Mouse (Mus musculus) neural tube, embryonic 15.5 days (tissue): ENCODE data around the gene Ksr1. TPM values are rescaled to one million over a fixed set of nuclear protein-coding genes. Genes with fewer than 3 reads are reported as not detected.

ENCODE experiments used
- ATAC-seq: fragments of 200-750 bp; cut with Nextera tagmentation; 2 replicates; pipeline ENCODE4 v1.8.0; 2017; ENCODE audit warnings: mild to moderate bottlenecking, moderate TSS enrichment, moderate library complexity; ENCODE audit not compliant: low FRiP score
- H3K27ac ChIP-seq: fragments of 300-500 bp; sonication (generic); replicated peaks from 2 replicates; pipeline ENCODE4 v1.5.1; 2015; ENCODE audit warnings: mild to moderate bottlenecking, inconsistent platforms
- H3K27me3 ChIP-seq: fragments of 300-500 bp; sonication (generic); replicated peaks from 2 replicates; pipeline ENCODE4 v1.6.1; 2015; ENCODE audit warnings: inconsistent platforms
- H3K36me3 ChIP-seq: fragments of 300-500 bp; sonication (generic); 2 replicates; pipeline ENCODE4 v1.6.1; 2015; ENCODE audit warnings: inconsistent platforms
- H3K4me1 ChIP-seq: fragments of 300-500 bp; sonication (generic); 2 replicates; pipeline ENCODE4 v1.6.1; 2015; ENCODE audit warnings: inconsistent platforms
- H3K4me2 ChIP-seq: fragments of 300-500 bp; sonication (generic); 2 replicates; pipeline ENCODE4 v1.6.1; 2015; ENCODE audit warnings: inconsistent platforms, mild to moderate bottlenecking, moderate library complexity
- H3K4me3 ChIP-seq: fragments of 300-500 bp; sonication (generic); replicated peaks from 2 replicates; pipeline ENCODE4 v1.5.1; 2015; ENCODE audit warnings: mild to moderate bottlenecking, inconsistent platforms
- H3K9ac ChIP-seq: fragments of 300-500 bp; sonication (generic); replicated peaks from 2 replicates; pipeline ENCODE4 v1.6.1; 2015; ENCODE audit warnings: mild to moderate bottlenecking, inconsistent platforms
- H3K9me3 ChIP-seq: fragments of 300-500 bp; sonication (generic); replicated peaks from 2 replicates; pipeline ENCODE4 v1.6.1; 2016; ENCODE audit warnings: inconsistent platforms
- WGBS: fragments of 180-500 bp; shearing (Covaris S2); methylation state at CpG from one replicate; pipeline ENCODE4 v1.1.7; 2015; ENCODE audit warnings: mixed read lengths; 5-methylcytosine and 5-hydroxymethylcytosine counted together
- polyA plus RNA-seq: library from polyadenylated mRNA; unstranded; fragments of >200 nt; fragmentation: Nextera tagmentation; extraction: Ambion mirVana; gene quantifications from 2 replicates; pipeline ENCODE4 v1.2.1, GENCODE M21; 2015

The Ksr1 gene
- polyA plus RNA-seq = 4.5 and 5.8 TPM in 2 replicates

- Histone ChIP-seq H3K9ac (peak within 1 kb of the TSS; percentile 88), H3K4me3 (peak within 1 kb of the TSS; percentile 86), H3K27me3 (no peaks in the 10 kb centered on the region), H3K27ac (peak within 1 kb of the TSS; percentile 95), H3K9me3 (no peaks in the 10 kb centered on the region), H3K36me3 (no peaks in the 10 kb centered on the region), H3K4me1 (peaks cover 33% of the 10 kb centered on the region), H3K4me2 (peak within 1 kb of the TSS; percentile 73)
- ATAC-seq = peak; percentile 95
- under 1% methylated on average over 42 of the region's 42 CpGs for WGBS
Observed at GRCm38 (mm10) chr11:79146331-79146767, at the start of gene Ksr1. TSS of gene Ksr1 (minus strand) at chr11:79146407.

DNA sequence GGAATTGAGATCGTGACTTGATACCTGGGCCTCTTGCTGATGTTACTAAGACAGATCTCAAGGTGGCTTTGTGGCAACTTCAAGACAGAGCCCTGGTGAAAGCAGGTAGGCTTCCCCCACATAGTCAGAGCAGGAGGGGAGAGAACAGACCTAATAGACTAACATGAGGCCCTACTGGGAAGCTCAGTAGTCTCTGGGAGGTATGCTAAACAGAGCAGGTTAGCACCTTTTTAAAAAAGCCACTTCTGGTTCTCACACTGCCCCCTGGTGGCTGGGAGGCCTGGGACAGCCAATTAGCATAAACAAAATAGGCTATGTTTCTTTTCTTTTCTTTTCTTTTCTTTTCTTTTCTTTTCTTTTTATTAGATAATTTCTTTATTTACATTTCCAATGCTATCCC, 46.0 kb upstream of the Ksr1 start:
- Histone ChIP-seq H3K9ac (no peak overlapping the region), H3K27me3 (no peaks in the 10 kb centered on the region), H3K36me3 (no peaks in the 10 kb centered on the region), H3K27ac (no peak overlapping the region), H3K4me1 (no peaks in the 10 kb centered on the region), H3K9me3 (no peaks in the 10 kb centered on the region), H3K4me2 (no peak overlapping the region), H3K4me3 (no peak overlapping the region)
- 83% methylated on average over 1 of the region's 1 CpGs for WGBS
- ATAC-seq = no peak

GRCm38 (mm10) chr11:79191214-79191613, 45.0 kb upstream of the Ksr1 start:
- Histone ChIP-seq H3K27ac (no peak overlapping the region), H3K4me1 (no peaks in the 10 kb centered on the region), H3K4me2 (no peak overlapping the region), H3K27me3 (no peaks in the 10 kb centered on the region), H3K9me3 (no peaks in the 10 kb centered on the region), H3K9ac (no peak overlapping the region), H3K36me3 (no peaks in the 10 kb centered on the region), H3K4me3 (no peak overlapping the region)
- no peak for ATAC-seq
- WGBS = 87% methylated on average over 4 of the region's 4 CpGs

- H3K4me2 ChIP-seq = no peak overlapping the region
- no peak overlapping the region for H3K4me3 ChIP-seq
- H3K9ac ChIP-seq = no peak overlapping the region
- H3K27me3 ChIP-seq = no peaks in the 10 kb centered on the region
- H3K9me3 ChIP-seq = no peaks in the 10 kb centered on the region
- WGBS = 93% methylated on average over 2 of the region's 2 CpGs
- ATAC-seq = no peak
- no peaks in the 10 kb centered on the region for H3K4me1 ChIP-seq
- H3K27ac ChIP-seq = no peak overlapping the region
- no peaks in the 10 kb centered on the region for H3K36me3 ChIP-seq
Observed at GRCm38 (mm10) chr11:79190257-79190656, 44.0 kb upstream of the Ksr1 start.

DNA sequence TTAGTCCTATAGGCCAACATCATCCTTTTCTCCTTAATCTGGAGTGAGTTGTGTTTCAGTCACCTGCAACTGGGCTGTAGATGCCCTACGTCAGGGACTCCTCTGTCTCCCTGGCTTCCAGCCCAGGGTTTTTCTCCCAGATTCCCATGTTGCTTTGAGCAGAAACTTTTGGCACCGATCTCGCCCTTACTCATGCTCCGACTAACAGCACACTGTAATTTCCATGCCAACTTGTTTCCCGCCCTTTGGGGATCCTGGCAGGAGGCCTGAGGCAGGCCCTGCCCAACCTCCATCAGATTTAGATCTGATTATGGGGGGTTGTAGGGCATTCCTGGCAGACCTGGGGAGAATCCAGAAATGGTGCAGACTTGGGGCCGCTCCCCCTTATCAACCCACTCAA, 42.0 kb upstream of the Ksr1 start:
- Histone ChIP-seq H3K4me3 (no peak overlapping the region), H3K4me2 (no peak overlapping the region), H3K27ac (no peak overlapping the region), H3K27me3 (no peaks in the 10 kb centered on the region), H3K4me1 (no peaks in the 10 kb centered on the region), H3K36me3 (no peaks in the 10 kb centered on the region), H3K9ac (no peak overlapping the region), H3K9me3 (no peaks in the 10 kb centered on the region)
- ATAC-seq = no peak
- 64% methylated on average over 6 of the region's 6 CpGs for WGBS

- WGBS = 59% methylated on average over 4 of the region's 4 CpGs
Observed at GRCm38 (mm10) chr11:79187291-79187690, 41.1 kb upstream of the Ksr1 start.

GRCm38 (mm10) chr11:79185683-79186082, 39.5 kb upstream of the Ksr1 start:
- no peaks in the 10 kb centered on the region for H3K27me3 ChIP-seq
- 83% methylated on average over 6 of the region's 6 CpGs for WGBS
- H3K9ac ChIP-seq = no peak overlapping the region
- no peak overlapping the region for H3K27ac ChIP-seq
- no peaks in the 10 kb centered on the region for H3K36me3 ChIP-seq
- H3K4me3 ChIP-seq = no peak overlapping the region
- ATAC-seq = no peak
- H3K4me1 ChIP-seq = no peaks in the 10 kb centered on the region
- no peaks in the 10 kb centered on the region for H3K9me3 ChIP-seq
- H3K4me2 ChIP-seq = no peak overlapping the region

More at GRCm38 (mm10) chr11:79187291-79187690, 41.1 kb upstream of the Ksr1 start:
- no peaks in the 10 kb centered on the region for H3K36me3 ChIP-seq
- H3K9me3 ChIP-seq = no peaks in the 10 kb centered on the region
- ATAC-seq = no peak
- no peak overlapping the region for H3K4me3 ChIP-seq
- H3K9ac ChIP-seq = no peak overlapping the region
- no peak overlapping the region for H3K4me2 ChIP-seq
- no peaks in the 10 kb centered on the region for H3K27me3 ChIP-seq
- no peak overlapping the region for H3K27ac ChIP-seq
- no peaks in the 10 kb centered on the region for H3K4me1 ChIP-seq

- Histone ChIP-seq H3K4me2 (no peak overlapping the region), H3K4me1 (no peaks in the 10 kb centered on the region), H3K4me3 (no peak overlapping the region), H3K27ac (no peak overlapping the region), H3K9ac (no peak overlapping the region), H3K27me3 (no peaks in the 10 kb centered on the region), H3K36me3 (no peaks in the 10 kb centered on the region), H3K9me3 (no peaks in the 10 kb centered on the region)
- no peak for ATAC-seq
- 84% methylated on average over 3 of the region's 3 CpGs for WGBS
Observed at GRCm38 (mm10) chr11:79184126-79184888, 38.1 kb upstream of the Ksr1 start.

- no peaks in the 10 kb centered on the region for H3K27me3 ChIP-seq
- no peak overlapping the region for H3K4me2 ChIP-seq
- no peak overlapping the region for H3K27ac ChIP-seq
- no peak for ATAC-seq
- WGBS = 91% methylated on average over 6 of the region's 6 CpGs
- H3K4me1 ChIP-seq = no peaks in the 10 kb centered on the region
- H3K4me3 ChIP-seq = no peak overlapping the region
- H3K9ac ChIP-seq = no peak overlapping the region
- no peaks in the 10 kb centered on the region for H3K9me3 ChIP-seq
- no peaks in the 10 kb centered on the region for H3K36me3 ChIP-seq
Observed at GRCm38 (mm10) chr11:79183400-79183799, 37.2 kb upstream of the Ksr1 start.

- no peak overlapping the region for H3K9ac ChIP-seq
- WGBS = 63% methylated on average over 12 of the region's 12 CpGs
- H3K4me3 ChIP-seq = no peak overlapping the region
- no peak overlapping the region for H3K4me2 ChIP-seq
- no peaks in the 10 kb centered on the region for H3K36me3 ChIP-seq
- H3K27me3 ChIP-seq = no peaks in the 10 kb centered on the region
- no peaks in the 10 kb centered on the region for H3K9me3 ChIP-seq
- no peak overlapping the region for H3K27ac ChIP-seq
- ATAC-seq = no peak
- H3K4me1 ChIP-seq = no peaks in the 10 kb centered on the region
Observed at GRCm38 (mm10) chr11:79182881-79183280, 36.7 kb upstream of the Ksr1 start.

GRCm38 (mm10) chr11:79181914-79182313, 35.7 kb upstream of the Ksr1 start:
- Histone ChIP-seq H3K4me2 (no peak overlapping the region), H3K9me3 (no peaks in the 10 kb centered on the region), H3K4me1 (no peaks in the 10 kb centered on the region), H3K9ac (no peak overlapping the region), H3K27me3 (no peaks in the 10 kb centered on the region), H3K27ac (no peak overlapping the region), H3K36me3 (no peaks in the 10 kb centered on the region), H3K4me3 (no peak overlapping the region)
- no peak for ATAC-seq
- 91% methylated on average over 4 of the region's 4 CpGs for WGBS

DNA sequence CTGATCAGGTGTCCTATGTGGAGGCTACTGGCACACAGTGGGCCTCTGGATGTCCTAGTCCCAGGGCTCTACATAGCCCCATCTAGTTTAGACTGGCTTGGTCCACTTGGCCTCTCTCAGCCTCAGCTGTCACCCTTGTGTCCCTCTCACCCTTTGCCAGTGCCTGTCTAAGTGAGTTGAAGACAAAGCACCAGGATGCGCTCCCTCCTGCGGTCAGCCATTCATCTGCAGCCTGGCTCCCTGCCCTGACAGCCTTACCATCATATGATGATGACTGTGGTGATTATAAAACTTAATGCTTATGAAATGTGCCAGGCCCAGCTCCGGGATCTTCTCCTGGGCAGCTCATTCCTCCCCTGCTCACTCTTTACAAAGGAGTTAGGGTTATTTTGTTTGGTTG, 30.5 kb upstream of the Ksr1 start:
- ATAC-seq = no peak
- Histone ChIP-seq H3K9me3 (no peaks in the 10 kb centered on the region), H3K27me3 (no peaks in the 10 kb centered on the region), H3K4me3 (no peak overlapping the region), H3K4me2 (no peak overlapping the region), H3K36me3 (no peaks in the 10 kb centered on the region), H3K4me1 (no peaks in the 10 kb centered on the region), H3K27ac (no peak overlapping the region), H3K9ac (no peak overlapping the region)
- WGBS = 79% methylated on average over 3 of the region's 3 CpGs
